Mouse (Mus musculus): ENCODE measurements around the gene Gpr87.

DNA sequence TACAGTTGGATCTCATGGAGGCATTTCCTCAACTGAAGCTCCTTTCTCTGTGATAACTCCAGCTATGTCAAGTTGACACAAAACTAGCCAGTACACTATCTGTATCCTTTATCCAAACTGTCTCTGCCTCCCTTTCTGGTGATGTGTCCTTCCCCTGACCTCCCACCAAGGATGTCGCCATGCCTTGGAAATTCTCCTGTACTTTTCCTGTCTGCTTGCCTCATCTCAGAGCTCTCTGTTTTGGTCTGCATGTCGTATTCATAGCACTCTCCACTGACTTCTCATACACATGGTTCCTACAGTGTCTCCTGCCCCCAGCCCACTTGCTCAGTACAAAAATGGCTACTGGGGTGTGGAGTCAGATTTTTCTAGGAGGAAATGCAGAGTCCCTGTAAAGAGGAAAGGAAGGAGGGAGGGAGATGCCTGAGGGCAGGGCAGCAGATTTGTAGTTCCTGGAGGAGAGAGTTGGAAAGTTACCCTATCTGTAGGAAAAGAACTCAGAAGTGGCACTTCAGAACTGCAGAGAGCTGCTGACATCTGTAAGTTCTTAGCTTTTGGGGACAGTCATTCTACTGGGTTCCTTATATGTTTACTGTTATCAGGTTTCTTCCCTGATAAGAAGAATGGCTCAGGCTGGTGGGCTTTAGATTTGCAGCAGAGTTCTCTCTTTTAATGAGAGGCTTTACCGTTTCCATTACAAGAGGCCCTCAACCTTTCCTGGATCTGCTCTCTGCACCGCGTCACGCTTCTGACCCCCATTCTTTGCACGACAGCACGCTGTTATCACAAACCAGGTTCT, 53.2 kb downstream of the Gpr87 start:
- TF ChIP-seq CTCF (IDR thresholded peaks at IDR 0.05; ENCODE audit: low read depth, low read length), result no peak
- no peak for TF ChIP-seq TAL1 (conservative IDR thresholded peaks at IDR 0.05; ENCODE audit: low read depth, low read length)

All from G1E (cell line).